Mouse (Mus musculus) stomach, postnatal 0 days (tissue): ENCODE data around the gene Map2k1.

ENCODE experiments used
- CTCF ChIP-seq: IDR thresholded peaks from 2 replicates; pipeline ENCODE4 v1.5.1; 2016; ENCODE audit warnings: antibody characterized with exemption, low read depth, mild to moderate bottlenecking, moderate library complexity
- EP300 ChIP-seq: optimal IDR thresholded peaks from 2 replicates; pipeline ENCODE3; 2016; ENCODE audit warnings: antibody characterized with exemption

GRCm38 (mm10) chr9:64202331-64202730, 51.1 kb downstream of the Map2k1 start:
- no peak for TF ChIP-seq CTCF
- TF ChIP-seq EP300, result no peak
